Mouse (Mus musculus): ENCODE data around the gene Mocs3.

DNA sequence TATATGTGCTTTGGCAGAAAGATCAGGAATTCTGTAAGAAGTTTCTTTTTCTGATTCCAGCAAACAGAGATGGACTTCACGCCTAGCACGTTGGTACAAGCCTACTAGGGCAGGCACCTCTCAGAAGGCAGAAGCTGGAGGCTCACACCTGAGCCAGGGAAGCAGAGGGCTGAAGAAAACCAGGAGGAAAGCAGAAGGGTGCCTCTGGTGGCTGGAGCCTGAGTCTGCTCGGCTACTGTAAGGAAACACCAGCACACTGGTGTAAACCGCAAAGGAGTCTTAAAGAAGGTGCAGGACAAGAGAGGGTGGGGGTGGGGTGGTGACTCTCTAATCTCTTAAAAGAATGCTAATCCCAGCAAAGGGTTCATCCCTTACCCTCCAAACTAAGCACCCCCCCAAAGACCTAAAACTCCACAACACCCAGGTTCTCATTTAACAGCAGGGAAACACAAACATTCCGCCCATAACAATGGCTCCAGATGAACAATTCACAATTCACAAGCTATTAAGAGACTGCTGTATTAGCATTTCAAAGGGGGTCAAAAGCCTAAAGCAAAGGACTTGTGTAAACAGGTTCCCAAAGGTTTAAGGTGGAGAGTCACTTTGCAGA, 16.5 kb upstream of the Mocs3 start:
- TF ChIP-seq CTCF (IDR thresholded peaks at IDR 0.05; ENCODE audit: low read depth) (peak; percentile 58), EP300 (optimal IDR thresholded peaks at IDR 0.05) (no peak)
